9 mouse cellular contexts compared by ENCODE assay signal in the genomic region with DNA sequence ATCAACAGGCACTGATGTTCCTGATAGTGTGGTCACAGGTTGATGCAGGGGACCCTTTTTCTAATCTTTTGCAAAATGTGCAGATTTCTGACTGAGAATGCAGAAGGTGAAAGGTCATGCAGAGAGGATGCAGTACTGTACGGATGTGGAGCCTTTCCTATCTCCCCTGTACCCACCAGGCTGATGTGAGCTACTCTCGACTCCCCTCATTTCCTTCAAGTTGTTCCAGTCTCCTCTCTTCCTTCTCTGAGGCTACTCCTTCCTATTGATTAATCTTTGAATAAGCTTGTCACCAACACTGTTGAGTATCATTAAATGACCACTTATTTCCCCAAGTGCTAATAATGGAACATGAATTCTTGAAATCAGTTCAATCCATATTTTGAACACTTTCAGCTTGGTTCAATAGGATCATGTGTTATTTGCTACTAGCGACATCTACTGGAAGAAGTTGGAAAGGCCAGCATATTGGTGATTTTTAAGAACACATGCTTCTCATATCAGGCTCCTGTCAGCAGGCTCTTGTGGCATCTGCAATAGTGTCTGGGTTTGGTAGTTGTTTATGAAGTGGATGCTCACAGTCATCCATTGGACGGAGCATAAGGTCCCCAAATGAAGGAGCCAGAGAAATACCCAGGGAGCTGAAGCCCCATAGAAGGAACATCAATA. TPM values are rescaled to one million over a fixed set of nuclear protein-coding genes. Genes with fewer than 3 reads are reported as not detected.
A peak's percentile ranks its signal among the peaks of the same experiment; 100 is the strongest.
DNase-seq lines count a peak whose midpoint lies in the region; ATAC-seq and TF ChIP-seq lines count a peak whose summit lies in the region.
"Had no signal": no experiment of that assay in that cellular context is flagged by ENCODE, and none has a peak within 500 bp of the region (broad histone marks: within the 10 kb centered on the region; RNA-seq: fewer than 3 reads in every experiment).

No protein-coding gene starts in this region.

- peak; percentile 81 for DNase-seq in kidney, adult 2 months
- no peak for DNase-seq in kidney, postnatal 4 days
- peak; percentile 51 for DNase-seq in brain, embryonic 18.5 days (ENCODE audit: low read depth, low spot score)
- DNase-seq in layer of hippocampus, adult 18-20 months (ENCODE audit: low spot score in 2 of 2): peak; percentile 27 to 88

- H3K4me1 ChIP-seq in kidney, adult 2 months (ENCODE audit: control insufficient read depth, insufficient read depth, low read length): peaks cover 20% of the 10 kb centered on the region
- H3K4me1 ChIP-seq in forebrain, embryonic 16.5 days (replicated peaks; ENCODE audit: control insufficient read depth, insufficient read depth, low read length): no peaks in the 10 kb centered on the region
- H3K4me1 ChIP-seq in midbrain, embryonic 15.5 days: no peaks in the 10 kb centered on the region

- ATAC-seq in CD4-positive, CD25-positive, alpha-beta regulatory T cell, adult 4 months: peak; percentile 91
- peak; percentile 90 for ATAC-seq in forebrain, embryonic 16.5 days
- ATAC-seq in midbrain, embryonic 15.5 days (replicated peaks): peak; percentile 88
- ATAC-seq in erythroid progenitor cell, adult 5-6 weeks (replicated peaks; ENCODE audit: low FRiP score, poor library complexity, severe bottlenecking): no peak

- no peaks in the 10 kb centered on the region for H3K9me3 ChIP-seq in forebrain, embryonic 16.5 days (ENCODE audit: control insufficient read depth, low read length)
- no peaks in the 10 kb centered on the region for H3K9me3 ChIP-seq in midbrain, embryonic 15.5 days

- WGBS in kidney, adult 2 months: 28% methylated on average over 4 of the region's 4 CpGs
- WGBS in forebrain, embryonic 16.5 days: 33% methylated on average over 4 of the region's 4 CpGs
- 40% methylated on average over 4 of the region's 4 CpGs for whole genome bisulfite sequencing in midbrain, embryonic 15.5 days

- no peak overlapping the region for H3K4me3 ChIP-seq in kidney, adult 2 months (ENCODE audit: insufficient read depth, low read depth, low read length)
- no peak overlapping the region for H3K4me3 ChIP-seq in forebrain, embryonic 16.5 days (replicated peaks; ENCODE audit: low read length)
- H3K4me3 ChIP-seq in midbrain, embryonic 15.5 days: no peak overlapping the region
- H3K4me3 ChIP-seq: myocyte had no signal

- no peak overlapping the region for H3K4me2 ChIP-seq in forebrain, embryonic 16.5 days (ENCODE audit: low read length)
- no peak overlapping the region for H3K4me2 ChIP-seq in midbrain, embryonic 15.5 days

- no peak overlapping the region for H3K27ac ChIP-seq in kidney, adult 2 months (ENCODE audit: insufficient read depth, low read depth, low read length)
- H3K27ac ChIP-seq in forebrain, embryonic 16.5 days (ENCODE audit: low read length): no peak overlapping the region
- H3K27ac ChIP-seq in midbrain, embryonic 15.5 days: no peak overlapping the region

- no peak overlapping the region for H3K9ac ChIP-seq in forebrain, embryonic 16.5 days (replicated peaks; ENCODE audit: low read depth, low read length)
- H3K9ac ChIP-seq in midbrain, embryonic 15.5 days: no peak overlapping the region

- TF ChIP-seq CTCF in kidney, adult 2 months (conservative IDR thresholded peaks at IDR 0.05; ENCODE audit: insufficient read depth, insufficient read length, low read depth, low read length): peak; percentile 44

- H3K27me3 ChIP-seq in kidney, adult 2 months (replicated peaks; ENCODE audit: control insufficient read depth, insufficient read depth, low read length): no peaks in the 10 kb centered on the region
- no peaks in the 10 kb centered on the region for H3K27me3 ChIP-seq in forebrain, embryonic 16.5 days (replicated peaks; ENCODE audit: control insufficient read depth, insufficient read depth, low read length)
- H3K27me3 ChIP-seq in midbrain, embryonic 15.5 days (replicated peaks): no peaks in the 10 kb centered on the region

- no peak for TF ChIP-seq POLR2A in kidney, adult 2 months (IDR thresholded peaks at IDR 0.05; ENCODE audit: low read depth, low read length)

- no peaks in the 10 kb centered on the region for H3K36me3 ChIP-seq in kidney, adult 2 months (ENCODE audit: control insufficient read depth, insufficient read depth, low read length)
- no peaks in the 10 kb centered on the region for H3K36me3 ChIP-seq in forebrain, embryonic 16.5 days (ENCODE audit: control insufficient read depth, insufficient read depth)
- H3K36me3 ChIP-seq in midbrain, embryonic 15.5 days (replicated peaks): no peaks in the 10 kb centered on the region

RNA-seq across cellular contexts. Expression of gene Gm47959, which starts 12.7 kb away (rescaled TPM):
- not detected in 2 replicates for polyA plus RNA-seq in kidney, adult 2 months (2012; rRNA removed)
- not detected for polyA plus RNA-seq in CD4-positive, CD25-positive, alpha-beta regulatory T cell, adult 4 months (2017; shearing (Covaris generic))
- not detected in 2 replicates for polyA plus RNA-seq in forebrain, embryonic 16.5 days (2015; fragmentation: Nextera tagmentation; extraction: Ambion mirVana)
- total RNA-seq in layer of hippocampus, adult 18-20 months (2021): not detected
- not detected in 2 replicates for polyA plus RNA-seq in midbrain, embryonic 15.5 days (2015; fragmentation: Nextera tagmentation; extraction: Ambion mirVana)
- not detected in 2 replicates for total RNA-seq in erythroid progenitor cell, adult 5-6 weeks (2015; ENCODE audit: low replicate concordance)
- total RNA-seq in erythroid progenitor cell, adult 5-6 weeks (2017; ENCODE audit: low replicate concordance): not detected in 2 replicates
- polyA plus RNA-seq: myocyte had no signal

RNA-seq across cellular contexts. Expression of gene Gm47955, which starts 27.6 kb away (rescaled TPM):
- polyA plus RNA-seq in kidney, adult 2 months (2012; rRNA removed): not detected in 2 replicates
- polyA plus RNA-seq in CD4-positive, CD25-positive, alpha-beta regulatory T cell, adult 4 months (2017; shearing (Covaris generic)): not detected
- not detected in 2 replicates for polyA plus RNA-seq in forebrain, embryonic 16.5 days (2015; fragmentation: Nextera tagmentation; extraction: Ambion mirVana)
- total RNA-seq in layer of hippocampus, adult 18-20 months (2021): not detected
- not detected in 2 replicates for polyA plus RNA-seq in midbrain, embryonic 15.5 days (2015; fragmentation: Nextera tagmentation; extraction: Ambion mirVana)
- total RNA-seq in erythroid progenitor cell, adult 5-6 weeks (2015; ENCODE audit: low replicate concordance): not detected in 2 replicates
- total RNA-seq in erythroid progenitor cell, adult 5-6 weeks (2017; ENCODE audit: low replicate concordance): not detected in 2 replicates
- polyA plus RNA-seq: myocyte had no signal

RNA-seq across cellular contexts. Expression of gene Gm7544, which starts 31.9 kb away (rescaled TPM):
- polyA plus RNA-seq in kidney, adult 2 months (2012; rRNA removed): not detected in 2 replicates
- not detected for polyA plus RNA-seq in CD4-positive, CD25-positive, alpha-beta regulatory T cell, adult 4 months (2017; shearing (Covaris generic))
- polyA plus RNA-seq in forebrain, embryonic 16.5 days (2015; fragmentation: Nextera tagmentation; extraction: Ambion mirVana): not detected in 2 replicates
- not detected for total RNA-seq in layer of hippocampus, adult 18-20 months (2021)
- not detected in 2 replicates for polyA plus RNA-seq in midbrain, embryonic 15.5 days (2015; fragmentation: Nextera tagmentation; extraction: Ambion mirVana)
- total RNA-seq in erythroid progenitor cell, adult 5-6 weeks (2015; ENCODE audit: low replicate concordance): not detected in 2 replicates
- total RNA-seq in erythroid progenitor cell, adult 5-6 weeks (2017; ENCODE audit: low replicate concordance): not detected in 2 replicates
- polyA plus RNA-seq: myocyte had no signal

RNA-seq across cellular contexts. Expression of gene A030003K21Rik, which starts 44.5 kb away (rescaled TPM):
- not detected in 2 replicates for polyA plus RNA-seq in kidney, adult 2 months (2012; rRNA removed)
- polyA plus RNA-seq in CD4-positive, CD25-positive, alpha-beta regulatory T cell, adult 4 months (2017; shearing (Covaris generic)): not detected
- not detected in 2 replicates for polyA plus RNA-seq in forebrain, embryonic 16.5 days (2015; fragmentation: Nextera tagmentation; extraction: Ambion mirVana)
- total RNA-seq in layer of hippocampus, adult 18-20 months (2021): not detected
- not detected in 2 replicates for polyA plus RNA-seq in midbrain, embryonic 15.5 days (2015; fragmentation: Nextera tagmentation; extraction: Ambion mirVana)
- not detected in 2 replicates for total RNA-seq in erythroid progenitor cell, adult 5-6 weeks (2015; ENCODE audit: low replicate concordance)
- total RNA-seq in erythroid progenitor cell, adult 5-6 weeks (2017; ENCODE audit: low replicate concordance): not detected in 2 replicates
- polyA plus RNA-seq: myocyte had no signal

RNA-seq across cellular contexts. Expression of gene Slc19a3, which starts 50.6 kb away (rescaled TPM):
- polyA plus RNA-seq in kidney, adult 2 months (2012; rRNA removed): 18.2 and 22.0 TPM in 2 replicates
- not detected for polyA plus RNA-seq in CD4-positive, CD25-positive, alpha-beta regulatory T cell, adult 4 months (2017; shearing (Covaris generic))
- 1.2 TPM in 2 replicates for polyA plus RNA-seq in forebrain, embryonic 16.5 days (2015; fragmentation: Nextera tagmentation; extraction: Ambion mirVana)
- 1 to 10 TPM; 1.8 to 1.9 TPM for total RNA-seq in layer of hippocampus, adult 18-20 months (2021)
- 0.87 and 0.94 TPM in 2 replicates for polyA plus RNA-seq in midbrain, embryonic 15.5 days (2015; fragmentation: Nextera tagmentation; extraction: Ambion mirVana)
- not detected in 2 replicates for total RNA-seq in erythroid progenitor cell, adult 5-6 weeks (2015; ENCODE audit: low replicate concordance)
- total RNA-seq in erythroid progenitor cell, adult 5-6 weeks (2017; ENCODE audit: low replicate concordance): not detected in 2 replicates

Comparison
In these comparisons a context has a peak if more than half of its experiments do, and no peak if none do; other contexts are left out.
1. DNase-seq: peak in kidney, adult 2 months (single experiment), brain, embryonic 18.5 days (single experiment) and layer of hippocampus, adult 18-20 months (2 of 2); none in kidney, postnatal 4 days (0 of 2).